Mouse (Mus musculus) adrenal gland, adult 18-20 months (tissue): Measurements from ENCODE around the gene Selenok. TPM values are rescaled to one million over a fixed set of nuclear protein-coding genes. Genes with fewer than 3 reads are reported as not detected.
A peak's percentile ranks its signal among the peaks of the same experiment; 100 is the strongest.

Experiments
- DNase-seq, 2 experiments: peaks; one replicate each; pipeline ENCODE4 v3.0.0; 2021 to 2022; ENCODE audit warnings: low spot score in 2 of 2
- total RNA-seq, 2 experiments: library from RNA; stranded (reverse); gene quantifications; 1 replicate in 1 of 2; 2 replicates in 1 of 2; pipeline ENCODE4 v1.2.3; 2021

Selenok gene
- total RNA-seq, 2 experiments from 2014 or later: 124 to 129 TPM

DNA sequence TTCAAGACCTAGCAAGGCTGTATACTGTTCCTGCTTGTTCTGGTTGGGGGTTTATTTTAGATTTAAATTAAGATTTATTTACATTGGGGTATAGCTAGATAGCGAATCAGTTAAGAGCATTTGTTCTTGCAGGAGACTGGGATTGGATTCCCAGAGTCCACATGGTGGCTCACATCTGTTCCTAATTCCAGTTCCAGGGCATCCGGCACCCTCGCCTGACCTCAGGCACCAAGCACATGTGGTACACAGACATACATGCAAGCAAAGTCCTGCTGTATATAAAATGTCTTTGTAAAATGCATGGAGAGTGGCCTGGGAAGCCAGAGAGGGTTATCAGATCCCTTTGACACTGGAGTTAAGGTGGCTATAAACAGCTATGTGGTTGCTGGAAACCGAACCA, 26.9 kb downstream of the Selenok start:
- no peak for DNase-seq

DNA sequence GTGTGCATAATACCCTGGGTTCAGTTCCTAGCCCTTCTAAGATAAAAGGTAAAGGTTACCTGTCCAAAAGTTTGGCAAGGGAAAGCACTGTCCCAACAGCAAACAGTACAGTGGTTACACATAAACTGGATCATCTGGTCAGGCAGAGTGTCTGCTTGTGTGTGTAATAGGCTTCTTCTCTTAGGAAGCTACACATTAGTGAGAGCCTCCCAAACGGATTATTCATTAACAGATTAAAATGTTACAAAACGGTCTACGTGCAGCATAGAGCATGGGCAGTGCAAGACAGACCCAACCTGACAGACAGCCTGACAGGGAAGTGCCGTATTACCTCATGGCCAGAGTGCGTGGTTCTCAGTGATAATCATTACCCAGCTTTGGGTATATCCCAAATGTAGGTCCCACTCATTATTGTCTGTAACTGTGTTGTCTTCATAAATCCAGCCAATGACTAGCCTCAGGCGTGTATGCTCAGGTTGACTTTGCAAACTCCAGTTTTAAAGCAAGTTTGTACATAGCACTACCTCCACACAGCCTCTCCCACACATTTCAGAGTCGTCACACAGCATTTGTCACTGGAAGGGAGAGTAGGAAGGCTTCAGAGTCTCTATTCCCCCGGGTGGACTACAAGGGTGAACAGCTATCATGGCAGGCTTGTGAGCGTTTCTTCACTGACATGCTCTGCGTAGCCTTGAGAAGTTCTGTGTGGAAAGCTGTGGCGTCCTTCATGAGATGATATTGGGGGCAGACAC, 28.1 kb downstream of the Selenok start:
- no peak for DNase-seq

DNA sequence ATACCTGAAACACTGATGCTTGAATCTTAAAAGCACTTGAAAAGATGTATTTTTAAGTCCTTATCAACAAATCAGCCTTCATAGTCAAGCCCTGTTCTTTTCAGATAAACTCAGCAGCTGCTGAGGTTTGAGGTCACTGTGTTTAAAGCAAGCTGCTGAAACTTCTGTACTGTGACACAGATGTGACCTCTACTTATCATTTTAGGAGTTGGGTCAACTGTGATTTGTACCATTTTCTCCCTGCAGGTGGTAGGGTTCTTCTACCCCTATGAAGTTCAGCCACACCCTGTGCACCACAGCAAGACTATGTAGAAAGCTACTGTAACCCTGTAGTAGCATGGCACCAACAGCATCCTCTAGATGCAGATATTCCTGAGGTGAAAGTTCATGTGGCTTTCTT, 29.2 kb downstream of the Selenok start:
- no peak for DNase-seq

DNA sequence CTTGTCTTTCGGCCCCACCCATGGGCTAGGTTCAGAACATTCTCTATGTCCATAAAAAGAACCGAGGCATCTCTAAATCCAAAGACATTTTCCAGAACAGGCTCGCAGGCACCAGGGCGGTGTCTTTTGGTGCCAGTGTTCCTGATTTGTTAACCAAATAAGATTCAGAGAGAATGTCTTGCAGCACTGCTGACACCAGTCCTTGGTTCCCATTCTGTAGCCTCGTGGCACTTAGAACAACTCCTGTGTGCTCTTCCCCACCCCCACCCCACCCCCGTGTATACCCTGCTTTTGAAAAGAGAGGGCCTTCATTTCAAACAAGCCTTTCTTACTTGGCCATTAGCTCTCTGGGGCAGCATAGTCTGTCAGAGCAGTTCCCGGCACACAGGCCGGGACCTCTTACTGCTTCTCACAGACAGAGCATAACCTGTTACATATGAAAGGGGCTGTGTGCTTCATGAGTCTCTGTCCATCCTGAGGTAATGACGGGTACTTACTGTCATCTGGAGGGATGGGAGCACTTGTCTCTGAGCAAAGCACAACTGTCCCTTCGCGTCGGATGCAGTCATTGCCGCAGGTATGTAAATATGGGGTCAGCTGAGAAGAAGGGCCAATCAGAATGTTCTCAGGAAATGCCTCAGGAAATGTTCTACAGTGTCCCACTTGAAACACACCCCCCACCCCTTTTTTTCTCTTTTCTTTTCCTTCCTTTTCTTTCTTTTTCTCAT, 30.8 kb downstream of the Selenok start:
- DNase-seq: no peak

DNA sequence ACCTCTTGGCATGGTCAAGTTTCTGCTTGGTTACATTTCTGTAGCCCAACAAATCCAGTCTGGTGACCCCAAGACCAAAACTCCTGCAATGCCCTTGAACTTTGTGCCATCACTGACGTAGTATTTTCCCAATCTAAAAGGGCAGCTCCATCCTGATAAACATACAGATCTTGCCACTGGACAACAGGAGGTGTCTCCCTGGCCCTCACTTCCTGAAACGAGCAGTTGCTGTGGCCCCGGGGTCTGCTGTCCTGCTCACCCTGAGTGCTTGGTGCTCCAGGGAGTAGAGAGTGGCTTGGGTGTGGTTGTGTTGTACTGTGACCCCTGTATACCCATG, 31.3 kb downstream of the Selenok start:
- DNase-seq: no peak

DNA sequence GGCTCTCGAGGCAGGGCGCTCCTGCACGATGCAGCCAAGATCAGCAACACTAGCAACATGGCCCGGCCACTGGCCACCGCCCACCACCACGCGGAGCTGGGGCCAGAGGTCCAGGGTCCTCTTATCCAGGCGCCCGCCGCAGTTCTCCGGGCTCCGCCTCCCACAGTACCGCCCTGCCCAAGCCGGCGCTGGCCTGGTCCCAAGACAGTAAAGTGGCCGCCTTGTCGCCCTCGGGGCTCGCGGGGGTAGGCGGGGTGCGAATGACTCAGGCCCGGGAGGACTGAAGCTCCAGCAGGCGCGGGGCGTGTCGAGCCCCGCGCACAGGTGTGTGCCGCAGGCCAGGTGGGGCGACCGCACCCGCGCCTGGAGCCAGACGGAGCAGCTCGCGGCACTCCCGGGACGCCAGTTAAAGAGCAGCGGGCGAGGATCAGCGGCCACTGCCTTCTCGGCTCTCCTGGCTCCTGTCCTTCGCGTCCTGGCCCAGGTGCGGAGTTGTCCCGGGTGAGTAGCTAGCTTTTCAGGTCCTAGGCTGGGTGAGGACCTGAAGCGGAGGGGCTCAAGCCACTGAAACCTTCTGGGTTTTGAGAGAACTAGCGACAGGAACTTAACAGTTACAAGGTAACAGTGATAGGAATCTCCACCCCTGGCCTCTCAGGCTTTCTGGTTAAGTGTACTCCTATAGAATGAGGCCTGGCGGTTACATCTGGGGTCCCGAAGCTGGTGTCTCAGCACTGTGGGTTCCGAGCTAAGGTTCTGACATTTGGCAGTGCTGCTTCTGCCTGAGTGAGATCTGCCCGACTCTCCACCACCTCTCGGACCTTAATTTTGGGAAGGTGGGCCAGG, 40.8 kb downstream of the Selenok start, which contains the start of the genes Il17rb and Chdh:
Il17rb (minus strand) TSS at position 164 of the 843 bp plus-strand sequence.
Chdh (plus strand) TSS at position 291 of the 843 bp plus-strand sequence.
- peak; percentile 51 to 58 for DNase-seq

DNA sequence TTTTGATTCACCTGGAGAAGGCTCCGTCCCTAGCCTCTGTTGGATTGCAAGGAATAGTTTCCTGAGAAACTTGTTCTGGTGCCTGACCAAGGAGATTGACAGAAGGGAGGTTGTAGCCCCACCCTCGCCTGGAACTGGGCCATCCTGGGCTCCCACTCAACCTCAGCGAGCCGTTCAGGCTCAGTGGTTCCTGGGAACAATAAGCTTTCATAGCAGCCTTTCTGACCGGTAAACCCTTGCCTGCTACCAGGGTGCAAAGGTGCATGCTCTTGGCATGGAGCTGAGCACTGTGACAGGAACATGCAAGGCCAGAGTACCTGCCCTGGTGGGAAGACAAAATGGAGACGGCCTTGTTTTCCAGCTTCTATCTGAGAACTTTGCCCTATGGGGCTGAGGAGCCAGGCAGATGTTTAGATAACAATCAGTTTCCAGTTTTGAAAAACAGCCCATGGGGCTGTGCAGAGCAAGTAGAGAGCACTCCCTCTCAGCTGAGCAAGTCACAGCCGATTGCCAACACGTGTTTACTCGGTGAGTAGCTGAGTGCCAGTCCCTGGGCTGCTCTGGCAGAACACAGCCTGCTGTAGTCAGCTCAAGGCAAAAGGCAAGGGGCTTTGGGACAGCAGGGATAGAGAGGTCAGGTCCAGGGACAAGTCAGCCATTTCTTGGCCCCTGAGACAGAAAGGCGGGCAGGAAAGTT, 41.9 kb downstream of the Selenok start:
- peak in 1 of 2 experiments; percentile 35 for DNase-seq

DNA sequence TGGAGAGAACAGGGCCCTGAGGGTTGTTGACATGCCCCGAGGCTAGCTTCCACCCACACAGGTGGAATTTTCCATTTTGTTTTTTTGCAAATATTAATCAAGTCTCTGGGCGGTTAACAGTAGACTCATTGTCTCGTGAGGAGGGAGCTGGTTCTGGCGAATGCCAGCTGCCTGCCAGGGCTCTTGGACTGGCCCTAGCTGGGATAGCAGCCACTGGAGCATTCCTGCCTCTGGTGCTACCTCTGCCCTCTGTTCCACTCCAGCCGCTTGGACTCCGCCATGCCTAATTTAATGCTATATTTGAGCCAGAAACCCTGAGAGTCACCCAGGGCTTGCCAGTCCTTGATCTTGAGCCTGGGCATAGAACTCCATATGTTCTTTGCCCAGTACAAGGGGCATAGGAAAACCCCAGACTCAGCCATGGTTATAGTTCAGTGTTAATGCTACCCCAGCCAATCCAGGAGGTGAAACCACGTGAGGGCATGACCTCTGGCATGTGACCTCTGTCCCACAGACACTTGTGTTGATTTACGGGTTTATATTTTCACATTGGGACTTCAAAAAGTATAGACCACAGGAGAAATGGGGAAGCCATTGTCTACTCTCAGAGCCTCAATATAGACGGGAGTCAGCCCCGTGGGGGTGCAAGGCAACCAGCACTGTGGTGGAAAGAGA, 43.9 kb downstream of the Selenok start:
- no peak for DNase-seq

DNA sequence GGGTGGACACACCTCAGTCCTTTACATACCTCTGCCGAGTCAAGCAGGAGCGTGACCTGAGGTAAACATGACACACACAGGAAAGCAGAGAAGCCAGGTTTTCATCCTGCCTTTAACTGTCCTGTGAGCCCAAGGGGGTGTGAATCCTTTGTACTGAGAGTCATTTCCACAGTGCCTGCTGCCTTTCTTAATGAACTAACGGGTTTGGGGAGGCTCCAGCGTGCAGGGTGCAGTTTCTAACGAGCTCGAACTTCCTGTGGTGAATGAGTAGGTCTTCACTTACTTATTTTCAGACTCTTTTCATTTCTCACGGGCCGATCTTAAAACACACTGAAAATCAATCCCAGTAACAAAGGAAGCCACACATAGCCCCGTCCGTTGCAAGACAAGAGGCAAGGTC, 46.4 kb downstream of the Selenok start:
- no peak for DNase-seq

DNA sequence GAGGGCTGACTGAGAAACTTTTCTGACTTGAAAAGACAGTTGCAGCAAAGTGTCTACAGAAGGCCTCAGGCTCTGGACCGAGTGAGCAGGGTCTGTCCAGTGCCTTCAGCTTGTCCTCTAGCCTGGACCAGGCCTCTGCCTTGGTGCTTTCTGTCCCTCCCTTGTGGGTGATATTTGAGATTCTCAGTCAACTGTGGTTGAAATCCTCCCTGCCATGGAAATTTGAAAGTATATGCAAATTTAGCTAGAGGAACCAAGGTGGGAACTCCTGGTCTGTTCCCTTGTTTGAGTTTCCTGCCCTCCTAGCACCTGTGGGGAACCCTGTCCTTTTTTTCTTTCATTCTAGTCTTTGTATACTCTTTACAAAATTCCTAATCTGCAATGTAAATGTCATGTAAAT, 46.9 kb downstream of the Selenok start:
- no peak for DNase-seq

DNA sequence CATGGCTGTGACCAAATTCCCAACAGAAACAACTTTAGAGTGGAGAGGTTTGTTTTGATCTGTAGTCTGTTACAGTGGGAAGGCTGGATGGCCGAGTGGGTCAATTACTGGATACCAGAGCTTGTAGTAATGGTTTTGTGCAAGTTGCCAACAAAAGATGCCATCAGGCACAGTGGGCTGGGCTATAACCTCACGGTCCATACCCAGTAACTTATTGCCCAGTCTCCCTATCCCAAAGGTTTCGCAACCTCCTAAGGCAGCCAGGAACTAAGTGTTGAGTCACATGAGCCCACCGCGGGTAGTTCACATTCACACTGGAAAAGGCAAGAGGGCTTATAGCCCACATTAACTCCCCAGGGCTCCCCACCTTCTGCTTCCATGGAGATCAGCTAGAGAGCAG, 48.6 kb downstream of the Selenok start:
- no peak for DNase-seq

DNA sequence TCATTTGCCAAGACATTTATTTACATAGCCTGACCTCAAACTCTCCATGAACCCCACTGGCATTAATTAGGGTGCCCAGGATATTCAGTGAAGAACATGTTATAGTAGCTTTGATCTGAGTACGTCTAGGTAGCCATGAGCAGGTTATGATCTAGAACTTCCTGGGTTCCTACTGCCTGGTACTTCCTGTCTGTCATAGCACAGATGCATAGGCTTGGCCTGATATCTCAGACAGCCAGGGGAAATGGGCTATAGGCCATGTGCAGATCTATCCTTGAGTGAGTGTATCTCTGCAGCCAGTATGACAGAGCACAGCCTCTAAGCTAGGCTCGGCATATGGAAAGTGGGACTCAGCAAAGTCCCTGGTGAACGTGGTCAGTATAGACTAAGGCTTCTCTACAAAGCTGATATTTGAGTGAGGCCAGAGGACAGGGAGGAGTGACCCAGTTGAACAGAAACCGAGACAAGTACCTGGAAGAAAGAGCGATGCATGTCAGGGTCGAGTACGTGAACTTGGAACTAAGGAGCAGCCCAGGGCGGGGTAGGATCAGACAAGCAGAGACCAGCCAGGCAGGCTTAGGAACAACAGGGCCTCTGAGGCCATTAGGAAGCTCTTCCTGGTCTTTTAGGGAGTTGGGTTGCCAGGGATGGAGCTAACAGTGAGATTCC, 49.8 kb downstream of the Selenok start:
- DNase-seq: no peak

DNA sequence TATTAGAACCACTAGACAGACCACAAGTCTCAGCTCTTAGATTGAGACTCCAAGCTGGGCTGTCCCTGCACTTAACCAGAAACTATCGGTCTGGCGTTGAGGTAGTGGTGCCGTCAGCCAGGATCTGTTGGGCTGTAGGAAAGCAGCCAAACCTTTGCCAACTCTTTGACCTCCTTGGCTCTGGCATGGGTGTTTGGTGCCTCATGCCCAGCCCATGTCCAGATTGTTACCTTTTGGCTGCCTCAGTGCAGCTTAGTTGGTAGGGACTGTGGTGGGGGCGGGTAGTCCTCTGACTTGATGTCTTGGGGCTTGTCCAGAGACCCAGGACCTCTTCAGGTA, 50.3 kb downstream of the Selenok start:
- no peak for DNase-seq

DNA sequence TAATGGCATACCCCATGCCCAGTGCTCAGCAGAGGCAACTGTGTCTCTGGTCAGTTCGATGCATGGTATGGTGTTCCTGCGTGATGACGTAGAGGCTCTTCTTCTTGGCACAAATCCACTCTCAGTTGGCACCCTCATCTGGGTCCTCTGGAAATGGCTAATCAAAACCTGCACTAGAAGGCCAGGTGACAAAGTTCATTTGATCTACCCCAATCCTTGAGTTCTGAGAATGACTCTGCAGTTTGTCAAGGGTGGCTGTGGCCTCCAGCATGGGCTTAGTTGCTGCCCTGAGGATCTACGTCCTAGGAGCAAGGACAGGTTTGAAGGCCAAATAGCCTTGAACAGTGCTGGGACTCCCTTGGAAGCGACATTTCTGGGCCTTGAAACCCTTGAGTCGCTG, 50.7 kb downstream of the Selenok start:
- no peak for DNase-seq

DNA sequence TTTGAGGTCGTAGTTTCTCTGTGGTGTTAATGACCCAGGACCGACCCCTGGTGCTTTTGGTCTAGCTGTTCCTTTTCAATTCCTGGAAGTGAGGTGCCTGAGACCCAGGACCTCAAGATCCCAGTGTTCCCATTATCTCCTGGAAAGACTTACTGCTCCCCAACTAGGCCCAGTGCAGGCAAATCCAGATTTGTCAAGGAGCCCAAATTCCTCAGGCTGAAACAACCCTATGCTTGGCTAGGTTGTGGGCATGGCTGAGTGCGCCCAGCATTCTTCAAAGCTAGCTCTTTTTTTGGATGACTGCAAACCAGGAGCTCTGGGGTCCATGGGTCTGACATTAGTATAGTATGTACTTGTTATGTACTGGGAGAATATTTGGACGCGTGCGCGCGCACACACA, 51.3 kb downstream of the Selenok start:
- no peak for DNase-seq

DNA sequence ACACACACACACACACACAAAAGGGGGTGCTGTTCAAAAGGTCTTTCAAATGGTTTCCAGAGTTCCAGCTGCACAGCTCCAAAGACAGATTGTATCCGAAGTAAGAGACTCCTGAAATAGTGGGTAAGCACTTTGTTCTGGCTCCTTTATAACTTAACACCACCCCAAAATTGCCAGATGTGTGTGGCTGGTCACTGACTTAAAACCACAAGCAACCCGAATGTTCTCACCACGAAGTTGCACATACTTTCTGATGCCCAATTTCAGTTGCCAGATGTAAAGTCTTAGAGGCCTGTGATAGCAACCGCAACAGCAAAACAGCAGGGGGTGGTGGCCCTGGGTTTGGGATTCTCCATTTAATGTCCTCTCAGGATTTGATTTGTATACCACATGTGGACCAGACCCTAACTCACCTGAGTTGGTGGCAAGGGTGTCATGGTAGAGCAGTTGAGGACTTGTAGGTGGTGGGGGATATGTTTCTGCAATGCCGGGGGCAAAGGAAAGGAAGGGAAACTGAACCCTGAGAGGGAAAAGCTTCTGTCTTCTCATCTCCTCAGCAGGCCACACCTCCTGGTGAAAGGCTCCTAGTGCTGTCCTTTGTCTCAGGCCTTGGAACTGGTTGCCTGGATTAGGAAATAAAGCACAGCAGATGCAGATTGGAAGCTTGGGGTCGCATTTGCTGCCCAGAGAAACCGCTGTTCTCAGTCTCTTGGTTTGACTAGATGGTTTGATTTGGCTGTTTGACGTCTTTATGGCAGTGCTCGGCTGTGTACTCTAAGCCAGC, 51.9 kb downstream of the Selenok start:
- DNase-seq: no peak

DNA sequence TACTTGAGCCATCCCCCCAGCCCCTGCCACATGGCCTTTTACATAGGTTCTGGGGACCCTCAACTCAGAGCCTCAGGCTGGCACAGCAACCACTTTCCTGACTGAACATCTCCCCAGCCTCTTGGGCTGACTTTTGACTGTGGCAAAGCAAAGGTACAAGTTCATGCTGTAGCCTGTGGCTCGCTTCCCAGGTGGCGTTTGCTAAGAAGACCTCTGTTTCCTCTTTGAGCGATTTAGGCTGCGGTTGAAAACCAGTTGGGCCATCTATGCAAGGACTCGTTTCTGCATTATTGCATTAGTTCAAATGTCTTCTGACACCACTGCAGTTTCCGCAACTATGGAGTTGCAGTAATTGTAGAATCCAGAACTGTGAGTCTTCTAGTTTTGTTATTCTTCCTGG, 54.4 kb downstream of the Selenok start:
- DNase-seq: no peak

DNA sequence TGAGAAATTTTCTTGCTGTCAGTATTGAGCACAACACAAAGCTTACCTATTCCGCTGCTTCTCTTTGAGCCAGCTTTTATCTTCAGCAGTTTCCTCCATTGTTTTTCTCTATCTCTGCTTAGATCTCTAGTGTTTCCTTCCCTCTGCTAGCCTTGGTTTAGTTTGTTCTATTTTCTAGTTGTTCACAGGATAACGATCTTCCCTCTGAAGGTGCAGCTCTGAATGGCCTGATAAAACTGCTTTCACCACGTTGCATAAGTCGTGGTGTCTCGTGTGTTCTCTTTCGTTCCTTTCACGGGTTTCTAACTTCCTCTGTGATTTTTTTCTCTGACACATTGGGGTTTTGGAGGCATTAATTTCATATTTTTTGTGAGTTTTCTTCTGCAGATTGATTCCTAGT, 56.3 kb downstream of the Selenok start:
- no peak for DNase-seq
